Mouse (Mus musculus) midbrain, postnatal 0 days (tissue): ENCODE data around the gene Runx1. TPM values are rescaled to one million over a fixed set of nuclear protein-coding genes. Genes with fewer than 3 reads are reported as not detected.

Experiments
- ATAC-seq: fragments of 200-750 bp; cut with Nextera tagmentation; 2 replicates; pipeline ENCODE4 v1.8.0; 2017; ENCODE audit warnings: moderate number of reproducible peaks, mild to moderate bottlenecking, moderate TSS enrichment, moderate library complexity; ENCODE audit not compliant: low FRiP score
- DNase-seq: peaks from one replicate; pipeline ENCODE4 v3.0.0-alpha.2; 2015; ENCODE audit warnings: low spot score
- H3K27ac ChIP-seq: fragments of 300-500 bp; sonication (generic); 2 replicates; pipeline ENCODE4 v1.5.1; 2014; ENCODE audit warnings: low read depth, mild to moderate bottlenecking, low read length, mixed read lengths
- H3K27me3 ChIP-seq: fragments of 300-500 bp; sonication (generic); 2 replicates; pipeline ENCODE4 v1.6.1; 2014; ENCODE audit warnings: low read length, control low read depth, mixed read lengths; ENCODE audit not compliant: insufficient read depth
- H3K36me3 ChIP-seq: fragments of 300-500 bp; sonication (generic); 2 replicates; pipeline ENCODE4 v1.6.1; 2014; ENCODE audit warnings: low read length, control low read depth, mixed read lengths; ENCODE audit not compliant: insufficient read depth
- H3K4me1 ChIP-seq: fragments of 300-500 bp; sonication (generic); 2 replicates; pipeline ENCODE4 v1.6.1; 2014; ENCODE audit warnings: mild to moderate bottlenecking, control low read depth, antibody characterized with exemption, low read length, mixed read lengths; ENCODE audit not compliant: insufficient read depth
- H3K4me2 ChIP-seq: fragments of 300-500 bp; sonication (generic); 2 replicates; pipeline ENCODE4 v1.6.1; 2014; ENCODE audit warnings: low read depth, mild to moderate bottlenecking, low read length, mixed read lengths; ENCODE audit not compliant: poor library complexity, severe bottlenecking
- H3K4me3 ChIP-seq: fragments of 300-500 bp; sonication (generic); 2 replicates; pipeline ENCODE4 v1.5.1; 2014; ENCODE audit warnings: low read depth, mild to moderate bottlenecking, low read length, moderate library complexity
- H3K9ac ChIP-seq: fragments of 300-500 bp; sonication (generic); replicated peaks from 2 replicates; pipeline ENCODE4 v1.6.1; 2014; ENCODE audit warnings: mild to moderate bottlenecking, low read length, moderate library complexity, mixed read lengths; ENCODE audit not compliant: poor library complexity, severe bottlenecking
- H3K9me3 ChIP-seq: fragments of 300-500 bp; sonication (generic); 2 replicates; pipeline ENCODE4 v1.6.1; 2016; ENCODE audit warnings: low read length, control low read depth
- CTCF ChIP-seq: IDR thresholded peaks from 2 replicates; pipeline ENCODE4 v1.5.1; 2016; ENCODE audit warnings: antibody characterized with exemption, mild to moderate bottlenecking
- WGBS: fragments of 180-500 bp; shearing (Covaris S2); extraction: QIAGEN DNeasy Blood & Tissue Kit; methylation state at CpG from one replicate; pipeline ENCODE4 v1.1.7; 2014; 5-methylcytosine and 5-hydroxymethylcytosine counted together
- polyA plus RNA-seq: library from polyadenylated mRNA; unstranded; fragments of >200 nt; fragmentation: Nextera tagmentation; extraction: Ambion mirVana; gene quantifications from 2 replicates; pipeline ENCODE4 v1.2.1, GENCODE M21; 2015
- total RNA-seq: library from RNA; depleted of rRNA; stranded (reverse); fragments of >200 nt; gene quantifications from 2 replicates; pipeline ENCODE4 v1.2.3, GENCODE M21; 2014

Runx1 gene
- total and polyA plus RNA-seq, 2 experiments from 2014 or later = 0.64 to 2.0 TPM

DNA sequence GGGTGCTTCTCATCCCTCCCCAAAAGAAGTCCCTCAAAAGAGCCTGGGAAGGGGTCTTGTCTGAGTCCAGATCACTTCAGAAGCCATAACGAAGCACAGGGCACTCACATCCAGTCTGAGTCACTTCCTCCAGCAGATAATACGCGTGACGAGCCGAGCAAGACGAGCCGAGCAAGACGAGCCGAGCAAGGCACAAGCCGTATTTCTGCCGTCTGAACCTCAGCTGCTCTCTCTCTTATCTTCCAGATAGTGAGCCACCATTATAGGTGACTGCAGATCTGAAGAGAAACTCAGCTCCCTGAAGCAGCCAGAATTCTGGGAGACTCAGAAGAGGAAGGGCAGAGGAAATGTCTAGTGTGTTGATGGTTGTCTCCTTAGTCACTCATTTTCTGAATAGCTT is 273.1 kb downstream of the Runx1 start:
- TF ChIP-seq CTCF = no peak
- WGBS = 72% methylated on average over 11 of the region's 11 CpGs
- Histone ChIP-seq H3K4me1 (no peaks in the 10 kb centered on the region), H3K4me2 (no peak overlapping the region), H3K9me3 (no peaks in the 10 kb centered on the region), H3K9ac (no peak overlapping the region), H3K27me3 (no peaks in the 10 kb centered on the region), H3K4me3 (no peak overlapping the region), H3K27ac (no peak overlapping the region), H3K36me3 (no peaks in the 10 kb centered on the region)
- no peak for ATAC-seq
- no peak for DNase-seq

DNA sequence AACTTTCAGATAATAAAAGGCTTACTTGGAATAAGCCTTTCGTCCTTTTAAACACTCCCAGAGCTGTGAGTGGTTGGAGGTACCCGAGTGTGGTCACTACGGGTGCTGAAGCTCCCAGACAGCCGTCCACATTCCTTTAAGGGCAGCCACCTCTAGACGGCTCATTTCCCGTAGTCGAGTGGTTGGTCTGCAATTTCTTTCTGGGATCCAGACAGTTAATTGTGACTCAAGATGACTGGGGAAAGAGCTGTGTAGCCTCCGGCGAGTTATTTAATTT is 273.9 kb downstream of the Runx1 start:
- no peak overlapping the region for H3K4me3 ChIP-seq
- TF ChIP-seq CTCF = no peak
- no peaks in the 10 kb centered on the region for H3K4me1 ChIP-seq
- no peak overlapping the region for H3K9ac ChIP-seq
- no peaks in the 10 kb centered on the region for H3K9me3 ChIP-seq
- H3K27me3 ChIP-seq = no peaks in the 10 kb centered on the region
- DNase-seq (no peak), ATAC-seq (no peak)
- no peak overlapping the region for H3K4me2 ChIP-seq
- 78% methylated on average over 9 of the region's 9 CpGs for WGBS
- no peak overlapping the region for H3K27ac ChIP-seq
- H3K36me3 ChIP-seq = no peaks in the 10 kb centered on the region
